Mouse (Mus musculus) liver (tissue): ENCODE results near the gene Ahcyl1.

Experiments used
- DNase-seq: peaks from one replicate; pipeline ENCODE4 v3.0.0-alpha.2; 2020; ENCODE audit warnings: mixed read lengths

Gene Ahcyl1

DNA sequence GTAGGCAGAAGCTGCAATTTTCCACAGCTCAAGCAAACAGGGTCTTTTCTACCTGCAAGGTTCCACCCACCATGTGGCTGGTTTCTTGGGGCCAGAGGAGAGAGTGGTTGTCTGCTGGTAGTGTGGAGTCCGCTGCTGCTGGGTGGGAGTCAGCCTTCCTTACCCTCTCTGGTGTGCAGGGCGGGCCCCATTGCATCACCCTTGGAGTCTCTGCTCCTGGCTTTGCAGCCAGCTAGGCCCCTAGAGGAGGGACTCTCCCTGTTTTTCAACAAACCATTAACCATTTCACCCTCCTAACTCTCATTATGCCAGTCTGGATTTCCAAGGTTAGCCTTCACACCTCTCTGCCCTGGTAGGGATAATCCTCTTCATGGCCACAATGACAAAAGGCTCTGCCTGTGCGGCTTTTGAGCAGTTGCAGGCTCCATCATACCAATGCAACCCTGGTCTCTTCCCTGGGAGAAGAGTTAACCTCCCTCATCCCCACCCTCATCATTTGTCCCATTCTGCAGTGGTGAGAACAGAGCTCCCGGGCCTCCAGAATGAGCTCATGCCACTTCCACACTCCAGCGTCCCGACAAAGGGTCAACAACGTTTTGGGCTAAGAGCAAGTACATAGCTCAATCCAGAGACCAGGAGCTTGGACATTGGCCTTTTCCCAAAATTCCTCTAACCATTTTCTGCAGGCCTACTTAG is 7.5 kb upstream of the Ahcyl1 start:
- no peak for DNase-seq

GRCm38 (mm10) chr3:107701767-107702394 is 5.5 kb upstream of the Ahcyl1 start:
- DNase-seq: no peak

DNA sequence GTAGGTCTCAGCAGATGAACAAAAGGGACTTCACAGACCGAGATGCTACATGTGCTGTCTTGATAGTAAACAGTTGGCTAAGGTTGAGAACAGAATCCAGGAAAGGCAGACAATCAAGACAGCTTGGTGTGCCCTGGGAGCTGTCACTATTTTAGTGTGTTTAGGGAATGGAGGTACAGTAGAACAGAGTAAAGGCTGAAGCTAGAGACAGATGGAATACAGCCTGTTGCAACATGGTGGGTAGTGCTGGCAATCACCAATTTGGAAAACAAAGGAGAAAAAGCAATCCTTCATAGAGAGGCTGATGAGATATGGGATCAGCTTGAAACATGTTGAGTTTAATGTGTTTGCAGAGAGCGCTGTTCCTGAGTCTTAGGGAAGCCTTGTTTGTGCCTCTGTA is 4.3 kb upstream of the Ahcyl1 start:
- DNase-seq: no peak

DNA sequence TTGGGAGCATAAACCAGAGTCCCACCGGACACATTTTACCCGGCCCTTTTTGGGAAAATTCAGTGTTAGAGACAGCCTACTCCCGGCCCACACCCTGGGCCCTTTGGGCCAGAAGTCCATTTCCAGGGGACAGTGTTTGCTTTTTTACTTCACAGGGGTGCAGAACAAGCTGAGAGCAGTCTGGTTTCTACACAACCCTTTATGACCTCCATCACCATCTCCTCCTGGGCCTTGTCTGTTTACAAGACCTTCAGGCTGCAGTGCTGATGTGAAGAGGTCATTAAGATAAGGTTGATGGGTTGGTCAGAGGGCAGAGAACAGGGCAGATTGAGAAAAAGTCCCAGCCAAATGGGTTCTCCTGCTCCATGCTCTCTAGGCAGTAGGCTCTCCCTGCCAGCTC is 550 bp upstream of the Ahcyl1 start:
- DNase-seq: no peak

DNA sequence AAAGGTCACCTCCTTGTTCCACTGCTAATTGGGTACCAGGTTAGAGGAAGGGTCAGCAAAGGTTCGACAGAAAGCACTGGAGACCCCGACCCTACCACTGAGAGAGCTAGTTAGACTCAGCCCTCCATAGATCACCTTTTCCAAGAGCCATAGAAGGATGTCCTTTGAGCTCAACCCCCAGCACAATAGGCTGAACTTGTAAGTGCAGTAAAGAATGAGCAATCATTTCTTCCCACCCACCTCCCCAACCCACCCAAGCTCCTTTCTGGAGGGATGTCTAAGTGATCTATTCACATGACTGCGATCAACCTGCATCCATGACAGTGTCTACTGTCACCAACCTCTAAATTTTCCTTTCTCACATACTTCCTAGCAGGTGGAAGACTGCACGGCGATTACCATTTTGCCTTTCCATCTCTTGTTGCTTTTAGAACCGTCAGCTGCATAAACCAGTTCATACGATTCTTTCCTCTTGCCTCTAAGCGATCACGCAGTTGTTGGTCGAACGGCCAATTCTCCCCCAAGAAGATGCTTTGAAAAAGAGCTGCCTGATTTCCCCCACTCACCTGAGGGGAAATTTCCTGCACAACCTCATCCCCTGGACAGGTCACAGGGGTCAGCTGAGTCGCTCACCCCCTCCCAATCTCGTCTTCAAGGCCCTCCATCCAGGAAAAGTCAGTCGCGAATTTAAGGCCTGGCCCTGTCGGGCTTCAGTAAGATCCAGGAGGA is 977 bp downstream of the Ahcyl1 start:
- no peak for DNase-seq

DNA sequence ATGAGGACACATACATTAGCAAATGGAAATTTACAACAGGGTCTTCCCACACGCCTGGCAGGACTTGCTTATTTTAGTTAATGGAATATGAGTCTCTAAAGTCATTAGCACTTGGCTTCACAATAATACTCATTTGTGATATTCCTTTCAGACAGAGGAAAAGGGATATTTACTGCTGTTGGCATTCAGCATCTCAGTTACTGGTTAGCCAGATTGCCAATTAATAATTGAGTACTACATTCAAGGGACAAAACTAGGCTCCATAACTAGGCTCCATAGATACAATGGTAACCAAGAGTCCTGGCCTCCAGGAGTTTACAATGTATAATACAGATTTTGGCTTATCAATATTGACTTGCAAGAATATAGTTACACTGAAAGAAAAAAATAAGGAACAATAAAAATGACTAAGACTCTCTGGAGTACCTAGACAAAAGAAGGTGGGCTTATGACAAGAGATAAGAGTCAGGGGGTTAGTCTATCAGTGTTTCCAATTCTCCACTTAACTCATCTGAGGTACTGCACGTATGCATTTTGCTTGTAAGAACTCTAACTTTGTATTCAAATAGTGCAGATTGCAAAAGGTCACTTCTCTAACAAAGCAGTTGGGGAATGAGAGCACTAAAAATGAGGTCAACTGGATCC is 2.0 kb downstream of the Ahcyl1 start:
- DNase-seq: no peak

GRCm38 (mm10) chr3:107690366-107690765 is 6.0 kb downstream of the Ahcyl1 start:
- DNase-seq: no peak

- DNase-seq: no peak
Measured at GRCm38 (mm10) chr3:107689245-107689644, 7.1 kb downstream of the Ahcyl1 start.

DNA sequence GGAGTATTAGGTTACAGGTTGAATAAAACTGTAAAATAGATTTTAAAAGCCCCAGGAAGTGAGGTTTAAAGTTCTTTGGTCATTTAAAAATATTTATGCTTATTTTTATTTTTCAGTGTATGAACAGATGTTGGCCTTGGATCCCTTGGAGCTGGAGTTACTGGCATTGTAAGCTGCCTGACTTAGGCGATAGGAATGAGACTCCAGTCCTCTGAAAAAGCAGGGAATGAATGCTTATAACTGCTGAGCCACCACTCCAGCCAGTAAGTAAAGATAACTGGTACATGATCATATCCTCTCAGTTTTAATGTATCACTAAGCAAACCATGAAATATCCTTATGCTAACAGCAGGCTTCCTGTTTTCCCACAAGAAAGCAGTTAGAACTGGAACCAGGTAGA is 8.1 kb downstream of the Ahcyl1 start:
- DNase-seq: no peak

- no peak for DNase-seq
Measured at GRCm38 (mm10) chr3:107686276-107686977, 9.9 kb downstream of the Ahcyl1 start.

DNA sequence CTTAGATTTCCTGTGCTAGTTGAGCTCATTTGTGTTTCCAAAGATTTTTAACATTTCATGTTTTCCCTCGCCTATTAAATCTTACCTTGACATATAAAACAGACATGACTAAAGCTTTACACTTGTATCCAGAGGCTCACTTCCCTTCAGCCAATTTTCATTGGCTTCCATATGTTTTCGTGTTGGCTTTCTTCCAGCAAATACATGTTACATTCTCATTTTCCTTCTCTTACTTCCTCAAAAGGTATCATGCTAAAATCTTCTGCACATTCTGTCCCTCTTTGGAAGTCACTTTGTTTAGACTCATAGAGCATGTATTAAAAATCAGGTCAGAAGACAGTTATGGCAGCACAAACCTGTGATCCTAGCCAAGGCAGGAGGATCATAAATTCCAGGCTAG is 10.7 kb downstream of the Ahcyl1 start:
- no peak for DNase-seq

GRCm38 (mm10) chr3:107683587-107683986 is 12.8 kb downstream of the Ahcyl1 start:
- no peak for DNase-seq

DNA sequence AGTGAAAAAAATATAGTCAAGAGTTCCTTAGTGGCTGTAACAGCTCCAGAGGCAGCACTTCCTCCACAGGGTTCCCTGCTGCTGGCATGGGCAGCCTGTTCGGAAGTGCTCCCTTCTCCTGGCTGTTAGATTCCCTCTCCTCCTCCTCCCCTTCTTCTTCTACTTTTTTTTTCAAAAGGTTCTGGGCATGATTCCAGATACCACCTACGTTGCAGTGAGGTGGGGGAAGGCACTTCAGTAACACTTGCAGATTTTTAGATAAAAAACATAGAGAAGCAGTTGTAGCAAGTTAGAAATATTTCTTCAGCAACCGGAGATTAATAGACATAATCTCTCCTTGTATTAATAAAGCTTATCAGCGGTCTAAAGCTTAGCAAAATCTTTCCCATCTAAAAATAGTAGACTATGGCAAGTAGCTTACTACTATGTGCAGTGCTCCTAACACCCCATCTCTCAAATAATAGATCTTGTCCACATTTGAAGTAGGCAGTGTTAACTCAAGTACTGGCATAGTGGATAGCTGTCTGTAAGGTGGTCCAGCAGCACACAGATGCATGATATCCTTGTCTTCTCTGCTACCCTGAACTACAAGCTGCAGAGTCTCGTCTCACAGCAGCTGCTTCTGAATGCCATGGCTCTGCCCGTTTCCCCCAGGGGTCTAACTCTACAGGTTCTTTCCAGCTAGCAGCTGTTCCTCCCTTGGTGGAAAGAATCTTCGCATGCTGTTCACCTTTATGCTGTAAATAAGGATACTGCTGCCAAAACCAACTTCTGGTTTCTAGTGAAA is 15.4 kb downstream of the Ahcyl1 start:
- no peak for DNase-seq

DNA sequence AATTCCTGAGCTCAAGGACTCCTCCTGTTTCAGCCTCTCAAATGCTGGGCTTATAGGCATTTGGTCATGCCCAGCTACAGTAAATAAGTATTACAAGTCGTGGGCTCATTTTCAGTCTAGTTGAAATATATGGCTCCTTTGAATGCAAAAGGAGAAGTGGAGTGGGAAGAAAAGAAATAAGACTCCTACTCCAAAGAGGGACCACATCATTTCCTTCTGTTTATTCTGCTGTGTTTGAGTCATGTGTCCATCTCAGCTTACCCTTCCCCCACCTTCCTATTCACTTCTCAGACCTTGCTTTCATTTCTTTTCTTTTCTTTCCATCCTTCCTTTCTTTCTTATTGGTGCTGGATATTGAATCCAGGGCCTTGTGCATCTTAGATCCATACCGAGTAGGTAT is 24.9 kb downstream of the Ahcyl1 start:
- no peak for DNase-seq

GRCm38 (mm10) chr3:107670500-107670899 is 25.9 kb downstream of the Ahcyl1 start:
- DNase-seq: no peak

GRCm38 (mm10) chr3:107668786-107669185 is 27.6 kb downstream of the Ahcyl1 start:
- no peak for DNase-seq

- no peak for DNase-seq
Measured at GRCm38 (mm10) chr3:107667426-107667825, 28.9 kb downstream of the Ahcyl1 start.

DNA sequence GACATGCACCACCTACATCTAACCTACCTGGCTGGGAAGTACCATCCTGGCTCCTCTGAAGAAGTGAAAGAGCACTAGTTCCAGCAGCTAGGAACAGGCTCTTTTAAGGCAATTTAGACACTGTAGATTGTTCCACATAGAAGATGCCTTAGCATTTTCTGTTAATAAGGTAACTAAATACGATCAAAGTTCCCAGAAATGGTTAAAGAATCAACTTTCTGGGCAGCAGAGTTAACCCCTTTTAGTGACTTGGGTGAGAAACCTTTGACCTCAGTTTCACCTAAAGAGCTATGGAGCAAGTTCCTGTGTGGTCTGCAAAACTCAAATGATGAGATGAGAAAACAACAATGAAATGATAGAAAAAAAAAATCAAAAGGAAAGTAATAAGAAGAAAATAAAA is 31.7 kb downstream of the Ahcyl1 start:
- no peak for DNase-seq

DNA sequence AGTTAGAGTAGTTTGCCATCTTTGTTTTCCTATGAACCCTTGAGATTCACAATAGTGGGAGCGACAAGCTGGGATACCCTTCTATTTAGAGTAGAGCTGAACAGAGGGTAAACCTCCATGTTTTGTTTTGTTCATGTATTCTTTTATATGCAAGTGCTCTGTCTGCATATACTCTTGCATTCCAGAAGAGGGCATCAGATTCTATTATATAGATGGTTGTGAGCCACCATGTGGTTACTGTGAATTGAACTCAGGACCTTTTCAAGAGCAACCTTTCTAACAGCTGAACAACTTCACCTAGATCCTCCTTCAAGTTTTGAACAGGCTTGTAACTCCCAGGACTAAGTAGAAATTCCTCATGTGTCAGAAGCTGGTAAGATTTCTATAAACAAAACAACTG is 37.4 kb downstream of the Ahcyl1 start:
- no peak for DNase-seq

- DNase-seq: no peak
Measured at GRCm38 (mm10) chr3:107656888-107657287, 39.5 kb downstream of the Ahcyl1 start.

DNA sequence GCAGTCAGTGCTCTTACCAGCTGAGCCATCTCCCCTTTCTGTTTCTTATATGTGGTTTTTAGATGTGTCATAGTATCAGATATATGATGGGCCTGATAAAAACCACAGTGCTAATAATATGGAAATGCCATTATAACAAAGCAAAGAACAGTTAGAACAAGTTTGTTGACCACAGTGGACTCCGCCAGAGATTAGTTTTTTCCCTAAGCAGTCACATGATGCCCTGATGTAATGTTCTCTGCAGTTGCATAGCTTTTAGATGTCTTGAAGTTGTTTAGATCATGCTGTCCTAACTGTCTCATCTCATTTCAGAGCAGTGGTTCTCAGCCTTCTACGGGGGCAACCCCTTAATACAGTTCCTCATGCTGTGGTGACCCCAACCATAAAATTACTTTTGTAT is 40.2 kb downstream of the Ahcyl1 start:
- no peak for DNase-seq

GRCm38 (mm10) chr3:107655491-107655890 is 40.9 kb downstream of the Ahcyl1 start:
- no peak for DNase-seq
